Mouse (Mus musculus): Measurements from ENCODE around the gene Dpp7. TPM values are rescaled to one million over a fixed set of nuclear protein-coding genes. Genes with fewer than 3 reads are reported as not detected.

The Dpp7 gene
- polyA plus RNA-seq (2016; fragmentation: Nextera tagmentation; extraction: Ambion mirVana), result 15.7 and 18.7 TPM in 2 replicates

DNA sequence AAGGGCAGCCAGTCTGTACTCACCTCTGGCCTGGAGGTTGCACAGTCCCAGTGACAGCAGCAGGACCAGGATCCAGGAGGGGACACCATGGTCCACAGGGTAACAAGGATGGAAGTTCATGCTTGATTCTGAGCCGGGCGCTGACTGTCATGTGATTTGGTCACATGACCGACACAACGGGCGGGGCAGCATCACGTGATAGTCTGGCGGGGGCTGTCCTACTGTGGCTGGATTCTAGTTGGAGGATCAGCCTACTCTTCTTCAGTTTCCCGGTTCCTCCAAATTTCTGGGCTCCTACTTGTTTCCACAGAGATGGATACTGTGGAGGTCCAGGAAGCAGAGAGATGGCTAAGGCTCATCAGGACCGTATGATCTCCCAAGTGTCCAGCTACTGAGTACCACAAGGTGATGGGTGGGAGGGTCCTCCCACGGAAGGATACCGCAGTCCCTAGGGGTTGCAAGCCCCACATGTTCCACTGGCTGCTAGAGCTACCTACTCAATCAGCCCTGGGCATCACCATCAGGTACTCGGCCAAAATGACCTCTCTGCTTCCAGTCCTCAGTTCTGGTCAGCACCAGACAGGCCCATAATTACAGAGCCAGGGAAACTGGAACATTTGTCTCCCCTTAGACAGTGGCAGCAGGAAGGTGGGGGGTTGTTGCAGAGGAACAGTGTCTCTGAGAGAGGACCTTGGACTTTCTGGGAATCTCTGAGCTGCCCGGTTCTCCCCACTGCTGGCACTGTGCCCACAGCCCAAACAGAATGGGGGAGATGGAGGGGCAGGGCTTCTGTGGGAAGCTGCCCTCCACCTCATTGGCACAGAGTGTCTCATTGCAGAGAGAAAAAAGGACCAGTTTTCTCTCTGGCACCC, at the start of gene Dpp7:
TSS of gene Dpp7 (minus strand) at position 152 of the 872 bp plus-strand sequence.
- peak; percentile 95 for DNase-seq (ENCODE audit: low spot score)
- Histone ChIP-seq H3K9me3 (replicated peaks) (no peaks in the 10 kb centered on the region), H3K27me3 (ENCODE audit: low read depth, poor library complexity, severe bottlenecking) (no peaks in the 10 kb centered on the region), H3K4me1 (peaks cover 25% of the 10 kb centered on the region), H3K4me3 (peak within 1 kb of the TSS; percentile 62), H3K27ac (peak within 1 kb of the TSS; percentile 66), H3K36me3 (peaks cover 30% of the 10 kb centered on the region)
- 8% methylated on average over 13 of the region's 13 CpGs for WGBS

DNA sequence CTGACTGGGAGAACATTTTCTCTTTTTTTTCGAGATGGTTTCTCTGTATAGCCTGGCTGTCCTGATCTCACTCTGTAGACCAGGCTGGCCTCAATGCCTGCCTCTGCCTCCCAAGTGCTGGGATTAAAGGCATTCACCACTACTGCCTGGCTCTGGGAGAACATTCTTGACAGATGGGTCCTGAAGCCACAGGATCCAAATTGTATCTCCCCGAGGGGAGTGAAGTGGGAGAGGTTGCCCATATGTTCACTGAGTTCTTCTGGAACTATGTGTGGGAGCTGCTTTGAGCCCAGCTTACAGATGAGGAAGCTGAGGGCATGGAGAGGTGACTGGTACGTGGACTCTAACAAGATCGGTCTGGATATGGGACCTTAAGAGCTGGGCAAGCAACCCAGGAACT, 47.8 kb upstream of the Dpp7 start:
- Histone ChIP-seq H3K36me3 (no peaks in the 10 kb centered on the region), H3K4me3 (no peak overlapping the region)
- 83% methylated on average over 4 of the region's 4 CpGs for whole genome bisulfite sequencing

DNA sequence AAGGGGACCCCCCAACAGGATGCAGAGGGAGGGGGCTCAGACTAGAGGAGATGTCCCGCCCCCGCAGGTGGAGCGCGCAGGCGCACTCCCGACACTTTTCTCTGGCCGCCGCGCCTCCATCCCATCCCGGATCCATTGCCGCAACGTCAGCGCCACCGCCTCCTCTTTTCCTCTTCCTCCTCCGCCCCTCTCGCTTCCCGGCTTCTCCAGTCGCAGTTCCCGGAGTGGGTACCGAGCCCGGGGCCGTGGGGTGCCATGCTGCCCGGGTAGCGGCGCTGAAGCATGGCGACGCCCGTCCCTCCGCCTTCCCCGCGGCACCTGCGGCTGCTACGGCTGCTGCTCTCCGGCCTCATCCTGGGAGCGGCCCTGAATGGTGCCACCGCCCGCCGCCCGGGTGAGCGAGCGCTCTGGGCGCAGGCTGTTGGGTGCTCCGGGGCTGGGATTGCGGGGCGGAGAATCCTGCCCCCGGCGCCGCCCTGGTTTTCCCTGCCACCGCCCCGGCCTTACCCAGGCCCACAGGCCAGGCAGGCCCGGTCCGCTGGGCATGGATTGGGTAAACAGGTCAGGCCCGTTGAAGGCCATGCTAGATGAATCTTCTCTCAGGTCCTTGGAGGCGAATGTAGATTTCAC, 46.9 kb upstream of the Dpp7 start:
- Histone ChIP-seq H3K4me3 (peak overlapping the region; percentile 58), H3K27ac (no peak overlapping the region), H3K9me3 (replicated peaks) (no peaks in the 10 kb centered on the region), H3K36me3 (no peaks in the 10 kb centered on the region), H3K4me1 (peaks cover 7% of the 10 kb centered on the region), H3K27me3 (ENCODE audit: low read depth, poor library complexity, severe bottlenecking) (peaks cover 86% of the 10 kb centered on the region)
- 2% methylated on average over 54 of the region's 54 CpGs for WGBS
- peak; percentile 44 for DNase-seq (ENCODE audit: low spot score)

More for the DNA sequence above, 47.8 kb upstream of the Dpp7 start:
- no peak overlapping the region for H3K27ac ChIP-seq
- no peaks in the 10 kb centered on the region for H3K9me3 ChIP-seq (replicated peaks)
- peaks cover 83% of the 10 kb centered on the region for H3K27me3 ChIP-seq (ENCODE audit: low read depth, poor library complexity, severe bottlenecking)
- DNase-seq (ENCODE audit: low spot score), result no peak
- H3K4me1 ChIP-seq, result peaks cover 7% of the 10 kb centered on the region

DNA sequence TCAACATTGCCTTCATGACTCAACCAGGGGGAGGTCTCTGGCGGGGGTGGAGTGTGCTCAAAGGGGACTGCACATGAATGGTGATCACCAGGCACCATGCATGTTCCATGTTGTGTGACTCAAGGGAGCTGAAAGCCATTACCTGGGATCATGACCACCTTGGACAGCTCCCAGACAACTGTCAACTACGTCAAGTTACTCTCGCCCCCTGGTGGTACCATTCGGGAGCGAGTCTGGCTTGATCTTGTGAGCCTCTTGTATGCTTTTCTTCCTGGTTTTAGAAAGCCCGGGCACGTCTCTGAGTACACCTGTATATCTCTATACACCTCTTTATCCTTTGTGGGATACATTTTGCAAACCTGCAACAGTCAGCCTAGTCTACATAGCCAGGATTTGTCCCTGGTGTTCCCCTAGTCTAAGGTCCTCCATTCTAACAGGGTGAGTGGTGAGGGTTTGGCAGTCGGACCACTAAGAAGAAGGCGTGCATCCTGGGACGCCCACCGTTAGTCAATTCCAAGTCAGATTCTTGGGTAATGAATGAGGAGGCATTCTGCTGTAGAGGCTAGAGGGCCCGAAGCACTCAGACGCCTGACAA, 46.3 kb upstream of the Dpp7 start:
- Histone ChIP-seq H3K4me1 (peaks cover 7% of the 10 kb centered on the region), H3K27ac (no peak overlapping the region), H3K27me3 (ENCODE audit: low read depth, poor library complexity, severe bottlenecking) (peaks cover 87% of the 10 kb centered on the region), H3K9me3 (replicated peaks) (no peaks in the 10 kb centered on the region), H3K4me3 (peak overlapping the region; percentile 58), H3K36me3 (no peaks in the 10 kb centered on the region)
- DNase-seq (ENCODE audit: low spot score), result peak; percentile 90
- WGBS, result under 1% methylated on average over 13 of the region's 13 CpGs

DNA sequence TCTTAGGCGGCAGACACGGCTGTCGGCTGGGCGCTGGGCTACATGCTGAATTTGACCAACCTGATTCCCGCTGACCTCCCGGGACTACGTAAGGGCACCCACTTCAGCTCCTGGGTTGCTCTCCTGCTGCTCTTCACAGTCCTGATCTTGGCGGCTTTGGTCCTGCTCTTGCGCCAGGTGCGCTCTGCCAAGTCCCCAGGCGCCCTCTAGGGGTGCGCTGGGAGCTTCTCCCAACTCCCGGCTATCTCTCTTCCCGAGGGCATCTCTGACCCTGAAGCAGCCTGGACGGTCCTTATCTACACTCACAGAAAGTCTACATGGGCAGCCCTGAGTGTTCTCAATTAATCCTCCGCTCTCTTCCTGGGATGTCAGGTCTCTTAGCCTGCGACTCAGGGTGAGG, 44.6 kb upstream of the Dpp7 start:
- no peaks in the 10 kb centered on the region for H3K36me3 ChIP-seq
- 3% methylated on average over 17 of the region's 17 CpGs for WGBS
- H3K27ac ChIP-seq, result no peak overlapping the region
- H3K4me1 ChIP-seq, result peaks cover 22% of the 10 kb centered on the region
- no peak for DNase-seq (ENCODE audit: low spot score)
- no peaks in the 10 kb centered on the region for H3K9me3 ChIP-seq (replicated peaks)
- H3K4me3 ChIP-seq, result no peak overlapping the region
- peaks cover 99% of the 10 kb centered on the region for H3K27me3 ChIP-seq (ENCODE audit: low read depth, poor library complexity, severe bottlenecking)

DNA sequence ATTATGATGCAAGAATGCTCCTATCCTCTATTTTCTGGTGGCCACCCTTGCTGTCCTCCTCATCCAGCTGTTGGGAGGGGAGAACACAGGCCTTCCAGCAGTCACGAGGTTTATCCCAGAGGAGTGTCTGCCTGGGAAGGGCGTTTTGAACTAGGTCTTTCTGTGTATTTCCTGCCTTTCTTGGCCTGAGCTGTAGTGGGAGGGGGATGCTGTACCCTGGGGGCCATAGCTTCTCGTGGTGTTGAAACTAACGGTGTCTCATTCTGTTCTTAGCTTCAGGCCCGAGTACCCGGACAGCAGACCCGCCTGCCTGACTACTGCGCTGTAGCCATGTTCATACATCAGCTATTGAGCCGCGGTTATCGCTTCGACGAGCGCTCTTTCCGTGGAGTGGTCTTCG, 44.1 kb upstream of the Dpp7 start:
- no peak overlapping the region for H3K27ac ChIP-seq
- no peaks in the 10 kb centered on the region for H3K36me3 ChIP-seq
- peaks cover 26% of the 10 kb centered on the region for H3K4me1 ChIP-seq
- 26% methylated on average over 16 of the region's 16 CpGs for WGBS
- no peak for DNase-seq (ENCODE audit: low spot score)
- H3K9me3 ChIP-seq (replicated peaks), result no peaks in the 10 kb centered on the region
- peaks cover 99% of the 10 kb centered on the region for H3K27me3 ChIP-seq (ENCODE audit: low read depth, poor library complexity, severe bottlenecking)
- H3K4me3 ChIP-seq, result 0 out of 2 replicates have a peak overlapping the region, but pooled peaks have one; percentile 5

DNA sequence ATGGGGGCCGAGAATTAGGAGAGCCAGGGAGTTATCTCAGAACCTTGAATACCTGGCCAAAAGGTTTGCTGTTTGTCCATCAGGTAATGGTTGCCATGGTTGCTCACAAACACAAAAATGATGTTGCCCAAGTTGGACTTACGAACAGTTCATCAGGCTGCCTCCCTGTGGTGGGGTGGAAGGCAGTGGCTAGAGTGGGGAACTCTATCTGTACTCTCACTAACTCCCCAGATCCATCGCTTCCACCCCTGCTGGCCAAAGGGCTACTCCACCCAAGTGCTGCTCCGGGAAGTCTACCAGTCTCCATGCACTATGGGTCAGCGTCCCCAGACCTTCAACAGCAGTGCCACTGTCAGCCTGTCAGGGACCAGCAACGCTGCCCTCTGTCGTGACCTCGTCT, 42.9 kb upstream of the Dpp7 start, which contains the start of gene Npdc1:
TSS of gene Npdc1 (plus strand) at position 301 of the 400 bp plus-strand sequence.
- no peak for DNase-seq (ENCODE audit: low spot score)
- H3K27me3 ChIP-seq (ENCODE audit: low read depth, poor library complexity, severe bottlenecking), result peaks cover 100% of the 10 kb centered on the region
- H3K27ac ChIP-seq, result no peak within 1 kb of the TSS
- H3K9me3 ChIP-seq (replicated peaks), result no peaks in the 10 kb centered on the region
- H3K36me3 ChIP-seq, result no peaks in the 10 kb centered on the region
- H3K4me3 ChIP-seq, result no peak within 1 kb of the TSS
- WGBS, result 62% methylated on average over 8 of the region's 8 CpGs
- peaks cover 33% of the 10 kb centered on the region for H3K4me1 ChIP-seq

DNA sequence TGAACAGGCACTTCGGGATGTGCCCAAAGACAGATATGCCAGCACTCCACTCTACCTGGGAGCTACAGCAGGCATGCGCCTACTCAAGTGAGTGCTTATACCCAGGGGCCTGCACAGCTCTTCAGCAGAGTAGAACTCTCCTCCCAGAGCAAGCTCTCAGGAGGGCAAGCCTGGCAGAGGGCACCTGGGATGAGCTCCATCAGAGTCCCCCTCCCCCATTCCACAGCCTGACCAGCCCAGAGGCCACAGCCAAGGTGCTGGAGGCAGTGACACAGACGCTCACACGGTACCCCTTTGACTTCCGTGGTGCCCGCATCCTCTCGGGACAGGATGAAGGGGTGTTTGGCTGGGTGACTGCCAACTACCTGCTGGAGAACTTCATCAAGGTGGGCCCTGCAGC, 41.9 kb upstream of the Dpp7 start:
- Histone ChIP-seq H3K9me3 (replicated peaks) (no peaks in the 10 kb centered on the region), H3K4me1 (peaks cover 30% of the 10 kb centered on the region), H3K4me3 (no peak overlapping the region), H3K27ac (no peak overlapping the region), H3K36me3 (no peaks in the 10 kb centered on the region), H3K27me3 (ENCODE audit: low read depth, poor library complexity, severe bottlenecking) (peaks cover 100% of the 10 kb centered on the region)
- WGBS, result 92% methylated on average over 7 of the region's 7 CpGs
- DNase-seq (ENCODE audit: low spot score), result no peak

DNA sequence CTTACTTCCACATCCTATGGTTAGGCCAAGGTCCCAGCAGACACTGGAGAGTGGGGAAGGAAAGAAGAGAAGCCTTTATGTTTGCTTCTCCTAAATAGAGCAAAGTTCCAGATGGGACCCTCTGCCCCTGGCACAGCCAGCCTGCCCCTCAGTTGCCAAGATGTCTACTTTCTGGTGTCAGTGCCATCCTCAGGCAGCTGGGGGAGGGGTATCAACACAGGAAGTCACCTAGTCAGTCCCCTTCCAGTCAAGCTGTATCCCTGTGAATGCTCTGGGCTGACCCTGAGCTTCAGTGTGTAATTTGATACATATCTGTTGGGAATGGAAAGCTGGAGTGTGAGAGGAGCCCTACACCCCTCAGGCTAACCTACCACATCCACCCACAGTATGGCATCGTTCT, 40.9 kb upstream of the Dpp7 start:
- H3K27ac ChIP-seq, result no peak overlapping the region
- DNase-seq (ENCODE audit: low spot score), result no peak
- no peak overlapping the region for H3K4me3 ChIP-seq
- peaks cover 95% of the 10 kb centered on the region for H3K27me3 ChIP-seq (ENCODE audit: low read depth, poor library complexity, severe bottlenecking)
- no peaks in the 10 kb centered on the region for H3K36me3 ChIP-seq
- 43% methylated on average over 1 of the region's 1 CpGs for WGBS
- H3K4me1 ChIP-seq, result peaks cover 26% of the 10 kb centered on the region
- H3K9me3 ChIP-seq (replicated peaks), result no peaks in the 10 kb centered on the region

DNA sequence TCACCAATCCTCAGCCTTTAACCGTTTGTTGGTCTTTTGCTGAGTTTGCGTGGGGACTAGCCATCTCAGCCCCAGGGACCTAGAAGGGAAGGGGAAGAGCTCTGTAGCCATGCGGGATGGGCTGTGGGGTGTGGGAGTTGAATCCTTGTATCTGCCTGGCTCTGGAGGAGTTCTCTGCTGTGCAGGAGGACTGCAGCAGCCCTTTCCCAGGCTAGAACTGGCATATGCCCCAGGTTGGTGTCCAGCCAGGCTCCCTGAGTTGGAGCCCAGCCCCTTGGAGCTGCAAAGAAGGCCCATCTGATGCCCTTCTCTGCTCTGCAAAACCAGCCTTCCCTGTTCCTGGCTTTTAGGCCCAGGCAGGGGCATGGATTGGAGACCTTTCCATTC, 40.4 kb upstream of the Dpp7 start:
- 30% methylated on average over 3 of the region's 3 CpGs for whole genome bisulfite sequencing
- no peaks in the 10 kb centered on the region for H3K36me3 ChIP-seq
- no peak overlapping the region for H3K4me3 ChIP-seq
- peaks cover 90% of the 10 kb centered on the region for H3K27me3 ChIP-seq (ENCODE audit: low read depth, poor library complexity, severe bottlenecking)
- no peak for DNase-seq (ENCODE audit: low spot score)
- no peak overlapping the region for H3K27ac ChIP-seq
- H3K9me3 ChIP-seq (replicated peaks), result no peaks in the 10 kb centered on the region
- peaks cover 26% of the 10 kb centered on the region for H3K4me1 ChIP-seq

DNA sequence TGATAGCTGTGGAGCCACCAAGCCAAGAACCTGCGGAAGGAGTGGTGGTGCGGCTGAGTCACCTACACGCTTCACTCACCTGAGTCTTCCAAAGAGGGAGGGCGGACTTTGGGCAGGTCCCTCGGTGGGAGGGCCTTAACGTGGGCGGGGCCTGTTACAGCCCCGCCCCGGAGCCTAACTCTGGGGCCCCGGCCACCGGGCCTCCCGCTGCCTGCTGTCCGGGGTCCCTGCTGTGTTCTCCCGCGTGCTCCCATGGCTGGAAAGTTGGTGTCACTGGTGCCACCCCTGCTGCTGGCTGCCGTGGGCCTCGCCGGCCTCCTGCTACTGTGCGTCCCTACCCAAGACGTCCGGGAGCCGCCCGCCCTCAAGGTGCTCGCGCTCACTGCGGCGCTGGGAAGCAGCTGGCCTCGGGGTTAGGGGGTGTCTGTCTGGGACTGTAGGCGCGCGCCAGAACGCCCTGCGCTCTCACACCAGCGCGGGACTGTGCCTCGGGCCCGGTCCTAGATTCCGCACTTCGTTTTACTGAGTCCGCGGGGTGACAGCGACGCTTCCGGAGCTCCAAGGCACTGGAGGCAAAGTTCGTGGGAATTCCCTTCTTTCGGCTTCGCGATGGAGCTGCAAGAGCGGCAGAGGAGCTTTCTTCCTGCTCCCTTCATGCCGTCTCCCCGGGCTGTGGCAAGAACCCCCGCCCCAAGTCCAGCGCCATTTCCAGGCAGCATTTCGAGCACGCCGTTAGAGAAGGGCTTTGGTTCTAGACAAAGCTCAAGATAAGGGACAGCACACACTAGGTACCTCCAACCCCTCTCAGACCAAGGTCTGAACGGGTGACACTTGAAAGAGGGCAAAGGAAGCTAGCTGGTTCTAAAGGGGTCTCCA, 39.8 kb upstream of the Dpp7 start, which contains the start of gene Entpd2:
TSS of gene Entpd2 (plus strand) at position 154 of the 876 bp plus-strand sequence.
- H3K4me3 ChIP-seq, result peak within 1 kb of the TSS; percentile 46
- peaks cover 26% of the 10 kb centered on the region for H3K4me1 ChIP-seq
- 0 out of 2 replicates have a peak within 1 kb of the TSS, but pooled peaks have one; percentile 15 for H3K27ac ChIP-seq
- no peaks in the 10 kb centered on the region for H3K36me3 ChIP-seq
- no peaks in the 10 kb centered on the region for H3K9me3 ChIP-seq (replicated peaks)
- DNase-seq (ENCODE audit: low spot score), result peak; percentile 48
- peaks cover 84% of the 10 kb centered on the region for H3K27me3 ChIP-seq (ENCODE audit: low read depth, poor library complexity, severe bottlenecking)
- WGBS, result 3% methylated on average over 57 of the region's 57 CpGs

All from limb, embryonic 10.5 days (tissue).